Mouse (Mus musculus) kidney, adult 2 months (tissue): Measurements from ENCODE around the gene Rabac1.

Experiments
- CTCF ChIP-seq: fragments of 200-500 bp; conservative IDR thresholded peaks from 2 replicates; pipeline ENCODE4 v1.5.1; 2011; ENCODE audit warnings: low read depth, mild to moderate bottlenecking, control low read depth, low read length, moderate library complexity, mixed read lengths; ENCODE audit not compliant: insufficient read depth, insufficient read length
- POLR2A ChIP-seq: fragments of 200-500 bp; IDR thresholded peaks from one replicate; pipeline ENCODE4 v1.6.1; 2011; ENCODE audit warnings: low read depth, low read length, control low read depth

DNA sequence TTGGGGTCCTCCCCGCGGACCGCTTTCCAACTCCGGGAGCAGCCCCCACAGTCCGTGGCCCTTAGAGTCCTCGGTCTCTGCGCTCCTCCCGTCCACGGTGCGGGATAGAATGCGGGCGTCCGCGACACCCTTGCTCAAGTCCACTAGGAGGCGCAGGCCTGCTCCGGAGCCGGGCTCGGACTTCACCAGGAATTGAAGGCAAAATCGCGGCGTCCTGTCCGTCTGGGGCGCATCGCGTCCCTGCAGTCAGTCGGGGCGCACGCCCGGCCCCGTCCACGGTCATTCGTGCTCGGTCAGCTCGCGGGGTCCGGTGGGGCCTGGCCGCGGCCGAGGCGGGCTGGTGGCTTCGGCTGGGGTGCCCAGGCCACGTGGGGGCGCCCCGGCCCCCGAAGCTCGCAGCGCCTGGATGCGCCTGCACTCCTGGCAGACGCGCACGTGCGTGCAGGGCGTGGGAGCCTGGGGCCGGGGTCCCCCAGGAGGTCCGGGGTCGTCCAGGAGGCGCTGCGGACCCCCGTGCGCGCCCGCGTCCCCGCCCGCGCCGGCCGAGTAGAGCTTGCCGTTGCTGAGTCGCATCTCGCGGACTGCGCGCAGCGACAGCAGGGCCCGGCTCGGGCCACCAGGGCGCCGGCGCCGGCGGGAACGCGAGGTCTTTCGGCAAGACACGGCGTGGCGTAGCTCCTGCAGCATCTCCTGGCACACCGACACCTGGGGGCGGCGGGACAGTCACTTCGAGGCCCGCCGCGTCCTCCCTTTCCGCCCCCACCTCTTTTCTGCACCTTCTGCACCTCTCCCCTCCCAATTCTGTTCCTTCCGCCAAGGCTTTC is 37.7 kb upstream of the Rabac1 start:
- TF ChIP-seq CTCF (peak; percentile 44), POLR2A (no peak)
